Mouse (Mus musculus): ENCODE data around the gene Stx4a.

- no peak for TF ChIP-seq POLR2A (IDR thresholded peaks at IDR 0.05; ENCODE audit: low read depth, low read length)
- no peak for TF ChIP-seq CTCF (IDR thresholded peaks at IDR 0.05; ENCODE audit: borderline replicate concordance, insufficient read depth, low read length)
Measured at GRCm38 (mm10) chr7:127850906-127851305, 26.8 kb downstream of the Stx4a start.

Measured in embryonic fibroblast, embryonic 13.5 days (primary cell).